Mouse (Mus musculus): ENCODE measurements around the gene Smyd4.

GRCm38 (mm10) chr11:75313834-75314233 lies 34.4 kb upstream of the Smyd4 start:
- TF ChIP-seq CTCF (IDR thresholded peaks at IDR 0.05; ENCODE audit: borderline replicate concordance, insufficient read depth, low read length) (no peak), POLR2A (IDR thresholded peaks at IDR 0.05; ENCODE audit: low read depth, low read length) (no peak)
